Mouse (Mus musculus) liver, embryonic 14.5 days (tissue): Measurements from ENCODE around the gene Ptpn13.

ENCODE experiments used
- CTCF ChIP-seq: IDR thresholded peaks from 2 replicates; pipeline ENCODE4 v1.5.1; 2016; ENCODE audit warnings: antibody characterized with exemption, low read depth, control low read depth
- EP300 ChIP-seq: IDR thresholded peaks from 2 replicates; pipeline ENCODE4 v1.6.1; 2016; ENCODE audit warnings: antibody characterized with exemption, low read depth

GRCm38 (mm10) chr5:103430986-103431385 is 6.0 kb downstream of the Ptpn13 start:
- TF ChIP-seq CTCF: no peak
- no peak for TF ChIP-seq EP300
